Mouse (Mus musculus): Measurements from ENCODE around the gene Bcas2. TPM values are rescaled to one million over a fixed set of nuclear protein-coding genes. Genes with fewer than 3 reads are reported as not detected.
"Not testable (repeated sequence)": the region's sequence is repeated elsewhere in the genome, so short reads cannot be mapped to it uniquely, and the experiment has no call there.

Bcas2 gene
- polyA plus RNA-seq (2012; rRNA removed), result 18.9 and 19.7 TPM in 2 replicates

DNA sequence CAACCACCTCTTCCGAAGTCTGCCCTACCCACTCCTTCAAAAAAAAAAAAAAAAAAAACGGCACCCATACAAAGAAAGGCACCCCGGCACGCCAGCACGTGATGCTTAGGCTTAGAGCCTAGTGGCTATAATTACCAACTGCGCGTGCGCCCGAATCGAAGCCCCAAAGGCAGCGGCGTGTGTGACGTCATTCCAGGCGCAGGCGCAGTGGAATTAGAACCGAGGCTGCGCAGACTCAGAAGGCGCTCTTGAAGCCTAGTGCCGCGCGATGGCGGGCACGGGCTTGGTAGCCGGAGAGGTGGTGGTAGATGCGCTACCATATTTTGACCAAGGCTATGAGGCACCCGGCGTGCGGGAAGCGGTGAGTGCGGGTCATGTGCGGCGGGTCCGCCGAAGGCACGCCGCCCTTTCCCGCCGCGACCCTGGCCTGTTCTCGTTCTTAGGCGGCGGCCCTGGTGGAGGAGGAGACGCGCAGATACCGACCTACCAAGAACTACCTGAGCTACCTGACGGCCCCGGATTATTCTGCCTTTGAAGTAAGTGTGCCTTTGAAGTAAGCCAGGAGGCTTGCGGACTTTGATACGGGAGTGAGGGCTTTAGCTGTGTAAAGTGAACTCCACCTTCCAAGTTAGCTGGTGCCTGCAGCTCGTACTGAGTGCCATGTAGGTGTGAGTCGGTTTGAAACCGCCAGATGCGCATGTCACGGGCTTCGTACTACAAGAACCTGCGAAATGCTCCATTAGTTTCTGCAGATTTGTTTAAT, at the start of gene Bcas2:
Gene Bcas2 (plus strand): TSS at position 151 of the 763 bp plus-strand sequence.
- DNase-seq (ENCODE audit: low read depth, low spot score), result peak; percentile 98
- under 1% methylated on average over 56 of the region's 56 CpGs for WGBS

DNA sequence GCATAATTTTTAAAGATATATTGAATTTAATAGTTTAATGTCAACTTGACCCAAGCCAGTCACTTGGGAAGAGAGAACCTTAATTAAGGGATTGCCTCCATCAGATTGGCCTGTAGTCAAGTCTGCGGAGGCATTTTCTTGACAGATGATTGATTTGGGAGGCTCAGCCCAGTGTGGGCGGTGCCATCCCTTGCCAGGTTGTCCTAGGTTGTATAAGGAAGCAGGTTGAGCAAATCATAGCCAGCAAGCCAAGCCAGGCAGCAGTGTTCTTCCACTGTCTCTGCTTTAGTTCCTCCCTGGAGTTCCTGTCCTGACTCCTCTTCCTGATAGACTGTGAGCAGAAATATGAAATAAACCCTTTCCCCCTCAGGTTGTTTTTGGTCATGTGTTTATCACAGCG, 47.8 kb upstream of the Bcas2 start:
- DNase-seq (ENCODE audit: low read depth, low spot score), result no peak
- WGBS, result 80% methylated on average over 3 of the region's 3 CpGs

DNA sequence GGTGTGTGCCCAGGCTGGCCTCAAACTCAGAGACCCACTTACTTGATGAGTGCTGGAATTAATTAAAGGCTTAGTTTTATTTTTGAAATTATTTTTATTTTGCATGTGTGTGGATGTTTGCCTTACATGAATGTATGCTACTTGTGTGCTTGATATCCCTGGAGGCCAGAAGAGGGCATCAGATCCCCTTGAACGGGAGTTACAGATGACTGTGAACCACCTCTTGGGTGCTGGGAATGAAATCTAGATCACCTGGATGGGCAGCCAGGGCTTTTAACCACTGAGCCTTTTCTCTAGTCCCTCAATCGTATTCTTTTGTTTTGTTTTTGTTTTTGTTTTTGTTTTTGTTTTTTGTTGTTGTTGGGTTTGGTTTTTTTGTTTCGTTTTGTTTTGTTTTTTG, 45.3 kb upstream of the Bcas2 start:
- no peak for DNase-seq (ENCODE audit: low read depth, low spot score)

DNA sequence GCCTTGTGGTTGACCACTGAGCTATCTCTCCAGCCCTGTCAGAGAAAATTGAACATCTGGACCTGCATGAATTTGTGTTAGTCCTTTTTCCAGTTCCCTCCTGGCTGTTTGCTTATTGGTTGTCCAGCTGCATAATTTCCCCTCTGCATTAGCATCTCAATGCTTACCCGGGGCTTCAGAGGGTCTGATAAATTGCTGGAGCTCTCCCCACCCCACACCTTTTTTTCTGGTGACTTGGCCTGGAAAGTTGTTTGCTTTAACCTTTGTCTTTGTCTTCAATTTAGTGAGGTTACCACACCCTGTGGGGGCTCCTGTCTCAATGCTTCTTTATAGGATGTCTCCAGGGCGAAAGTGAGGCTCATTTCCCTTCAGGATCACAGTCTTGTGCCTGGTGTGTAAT, 44.3 kb upstream of the Bcas2 start:
- WGBS, result 56% methylated on average over 2 of the region's 2 CpGs
- DNase-seq (ENCODE audit: low read depth, low spot score), result no peak

More for the DNA sequence above, 45.3 kb upstream of the Bcas2 start:
- WGBS, result 95% methylated on average over 3 of the region's 3 CpGs

DNA sequence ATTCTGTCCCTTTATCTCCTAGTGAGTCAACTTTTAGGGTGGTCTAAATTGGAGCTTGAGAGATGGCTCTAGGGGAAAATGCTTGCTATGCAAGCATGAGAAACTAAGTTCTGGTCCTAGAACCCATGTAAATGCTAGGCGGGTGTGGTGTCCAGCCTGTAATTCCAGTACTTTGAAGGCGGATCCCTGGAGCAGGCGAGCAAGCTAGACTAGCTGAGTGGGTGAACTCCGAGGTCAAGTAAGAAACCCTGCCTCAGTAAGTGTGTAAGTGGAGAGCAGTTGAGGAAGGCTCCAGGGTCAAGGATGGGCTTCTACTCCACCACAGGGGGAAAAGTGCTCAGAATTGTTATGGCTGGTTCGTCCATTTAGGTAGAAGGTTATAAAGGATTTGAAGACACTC, 43.7 kb upstream of the Bcas2 start:
- WGBS, result 75% methylated on average over 5 of the region's 5 CpGs
- DNase-seq (ENCODE audit: low read depth, low spot score), result no peak

DNA sequence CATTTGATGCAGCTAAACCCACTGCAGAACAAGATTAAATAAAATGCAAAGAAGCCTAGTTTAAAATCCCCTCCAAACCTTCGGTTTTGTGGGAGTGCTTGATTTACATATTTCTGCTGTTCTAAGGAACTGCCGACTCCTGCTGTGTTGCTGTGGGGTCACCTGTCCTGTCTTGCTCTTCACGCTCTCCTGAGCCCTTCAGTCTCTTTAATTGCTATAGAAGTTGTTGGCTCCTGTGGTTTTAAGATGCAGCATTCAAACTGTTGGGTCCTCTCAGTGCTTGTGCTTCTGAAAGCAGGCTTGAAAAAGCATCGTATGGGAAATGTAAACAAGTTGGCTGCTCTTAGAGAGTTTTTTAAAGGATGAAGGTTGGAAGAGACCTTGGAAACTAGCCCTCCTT, 43.2 kb upstream of the Bcas2 start:
- DNase-seq (ENCODE audit: low read depth, low spot score), result no peak
- whole genome bisulfite sequencing, result 67% methylated on average over 4 of the region's 4 CpGs

DNA sequence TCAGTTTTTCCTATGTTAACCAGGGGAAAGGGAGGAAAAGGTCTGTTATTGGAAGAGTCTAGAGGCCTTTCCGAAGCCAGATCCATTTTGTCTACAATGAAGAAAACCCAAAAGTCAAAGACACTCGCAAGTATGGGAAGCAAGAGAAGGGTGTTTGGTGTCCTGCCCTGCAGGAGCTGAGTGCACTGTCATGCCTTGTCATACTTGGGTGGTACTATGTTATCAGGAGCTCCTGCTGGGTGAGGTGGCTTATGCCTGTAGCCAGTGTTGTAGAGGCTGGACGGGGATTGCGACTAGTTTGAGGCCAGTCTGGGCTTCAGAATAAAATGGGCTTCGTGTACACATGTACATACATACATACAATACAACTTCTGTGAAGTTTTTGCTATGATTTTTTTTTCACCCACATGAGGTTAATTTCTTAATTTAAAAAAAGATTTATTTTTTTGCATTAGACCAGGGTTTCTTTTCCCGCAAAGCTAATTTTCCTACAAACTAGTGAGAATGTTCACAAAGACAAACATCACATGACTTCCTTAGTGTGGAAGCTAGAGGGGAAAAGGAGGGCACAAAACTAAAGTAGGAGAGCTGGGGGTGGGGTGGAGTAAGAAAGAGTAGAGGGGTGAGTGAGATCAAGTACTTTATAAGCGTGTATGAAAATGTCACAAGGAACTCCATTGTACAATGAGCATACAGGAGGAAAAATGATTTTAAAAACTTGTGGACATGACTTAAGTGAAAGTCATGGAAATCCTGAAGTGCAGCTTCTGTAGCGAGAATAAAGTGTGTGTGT, 41.9 kb upstream of the Bcas2 start:
- no peak for DNase-seq (ENCODE audit: low read depth, low spot score)
- 81% methylated on average over 8 of the region's 8 CpGs for WGBS

DNA sequence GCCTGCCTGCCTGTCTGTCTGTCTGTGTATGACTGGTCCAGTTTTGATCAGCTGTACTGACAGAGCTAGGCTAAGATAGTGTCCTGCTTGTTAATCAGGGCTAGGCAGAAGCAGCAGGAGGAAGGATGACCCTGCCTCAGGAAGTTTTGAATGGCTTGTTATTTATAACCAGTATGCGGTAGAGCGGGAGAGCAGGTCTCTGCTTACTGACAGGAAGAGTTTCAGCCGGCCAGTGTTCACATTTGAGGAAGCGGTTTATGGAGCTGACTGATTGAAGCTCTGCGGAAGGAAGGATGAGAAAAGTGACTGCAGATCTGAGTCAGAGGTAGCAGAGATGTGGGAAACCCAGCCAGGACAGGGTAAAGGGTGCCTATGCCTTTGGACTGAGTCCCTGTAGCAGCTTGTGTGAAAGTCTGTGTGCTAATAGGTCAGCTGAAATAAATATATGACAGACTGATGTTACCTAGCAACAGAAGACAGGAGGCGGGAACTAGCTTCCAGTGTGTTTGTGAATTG, 41.2 kb upstream of the Bcas2 start:
- no peak for DNase-seq (ENCODE audit: low read depth, low spot score)
- 48% methylated on average over 6 of the region's 6 CpGs for WGBS

DNA sequence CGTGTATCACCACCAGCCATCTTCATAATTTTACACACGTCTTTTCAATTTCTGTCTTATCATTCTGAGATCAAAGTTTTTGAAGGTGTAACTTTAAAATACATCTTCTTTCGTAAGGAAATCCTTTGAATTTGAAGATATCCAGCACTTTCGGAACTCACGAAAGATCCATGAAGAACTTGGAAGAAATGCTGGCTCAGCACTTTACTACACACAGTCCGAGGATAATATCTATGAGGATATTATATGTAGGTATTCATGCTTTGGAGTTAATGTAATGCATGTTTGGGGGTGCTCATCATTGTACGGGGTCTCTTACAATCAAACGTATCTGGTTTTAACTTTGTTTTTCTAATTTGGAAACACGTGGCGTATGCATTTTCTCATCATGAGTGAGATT, 38.4 kb upstream of the Bcas2 start:
- 94% methylated on average over 10 of the region's 10 CpGs for WGBS
- DNase-seq (ENCODE audit: low read depth, low spot score), result no peak

DNA sequence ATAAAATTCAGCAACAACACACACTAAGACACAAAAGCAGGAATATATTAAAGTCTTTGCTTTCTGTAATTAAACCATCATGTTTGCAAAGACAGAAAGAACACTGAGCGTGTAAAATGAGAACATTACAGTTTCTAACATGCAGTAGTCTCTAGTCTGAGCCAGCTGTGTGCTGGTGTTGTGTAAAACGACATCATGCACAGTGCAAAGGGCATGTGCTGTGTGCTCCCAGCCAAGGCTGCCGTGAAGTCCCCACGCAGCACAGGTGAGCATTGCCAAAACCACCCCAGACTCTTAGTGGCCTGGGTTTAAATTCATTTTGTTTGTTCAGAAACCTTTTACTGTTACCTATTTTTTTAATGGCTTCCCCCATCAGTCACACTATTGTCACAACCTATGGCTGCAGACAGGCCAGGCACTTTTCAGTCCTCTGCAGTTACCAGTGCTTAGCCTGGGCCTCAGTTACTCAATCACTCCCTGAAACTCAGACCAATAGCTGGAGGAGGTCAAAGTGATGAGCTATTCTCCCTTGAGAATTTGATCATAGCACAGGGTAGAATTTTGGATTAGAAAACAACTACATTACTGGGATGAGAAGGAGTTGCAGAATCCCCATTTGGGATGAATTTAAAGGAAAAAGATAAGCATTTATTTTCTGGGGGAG, 34.9 kb upstream of the Bcas2 start:
- WGBS, result 56% methylated on average over 4 of the region's 4 CpGs

DNA sequence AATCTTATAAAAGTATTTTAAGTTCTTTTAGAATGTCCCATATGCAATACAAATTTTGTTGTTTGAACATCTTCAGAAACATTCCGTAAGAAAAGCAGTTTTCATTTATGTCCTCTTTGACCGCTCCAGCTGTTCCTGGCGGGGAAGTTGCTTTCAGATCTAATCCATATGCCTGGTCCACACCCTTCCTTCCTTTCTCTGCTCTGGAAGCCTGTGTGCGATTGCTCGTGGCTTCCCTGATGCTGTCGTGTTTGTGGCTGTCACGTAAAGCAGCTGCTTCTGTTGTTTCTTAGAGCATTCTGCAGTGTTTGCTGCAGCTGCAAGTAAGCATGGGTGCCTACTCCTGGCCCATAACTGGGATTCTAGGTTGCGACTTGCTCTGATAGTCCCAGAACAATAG, 32.4 kb upstream of the Bcas2 start:
- 69% methylated on average over 8 of the region's 8 CpGs for WGBS
- no peak for DNase-seq (ENCODE audit: low read depth, low spot score)

More for the DNA sequence above, 34.9 kb upstream of the Bcas2 start:
- no peak for DNase-seq (ENCODE audit: low read depth, low spot score)

DNA sequence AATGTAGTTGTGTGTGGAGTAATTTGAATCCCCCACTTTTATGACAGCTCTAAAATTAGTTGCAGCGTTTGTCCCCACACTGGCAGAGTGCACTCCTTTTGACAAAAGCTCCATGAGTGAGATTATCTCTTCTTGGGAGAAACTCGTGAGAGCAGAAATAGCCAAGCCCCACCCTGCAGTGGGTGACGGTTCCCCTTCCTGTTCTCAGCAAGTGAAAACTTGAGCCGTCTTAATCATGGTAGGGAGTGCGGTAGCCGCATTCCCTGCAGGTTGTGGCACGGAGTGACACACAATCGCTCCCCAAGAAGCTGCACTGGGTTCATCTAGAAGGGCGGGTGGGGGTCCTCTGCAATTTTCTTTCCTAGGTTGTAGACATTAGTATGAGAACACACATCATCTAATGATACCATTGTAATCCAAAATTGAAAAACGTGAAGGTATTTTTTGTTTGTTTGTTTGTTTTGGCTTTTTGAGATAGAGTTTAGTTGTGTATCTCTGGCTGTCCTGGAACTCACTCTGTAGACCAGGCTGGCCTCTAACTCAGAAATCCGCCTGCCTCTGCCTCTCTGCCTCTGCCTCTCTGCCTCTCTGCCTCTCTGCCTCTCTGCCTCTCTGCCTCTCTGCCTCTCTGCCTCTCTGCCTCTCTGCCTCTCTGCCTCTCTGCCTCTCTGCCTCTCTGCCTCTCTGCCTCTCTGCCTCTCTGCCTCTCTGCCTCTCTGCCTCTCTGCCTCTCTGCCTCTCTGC, 31.2 kb upstream of the Bcas2 start:
- WGBS, result 49% methylated on average over 11 of the region's 11 CpGs
- DNase-seq (ENCODE audit: low read depth, low spot score), result not testable (repeated sequence)

DNA sequence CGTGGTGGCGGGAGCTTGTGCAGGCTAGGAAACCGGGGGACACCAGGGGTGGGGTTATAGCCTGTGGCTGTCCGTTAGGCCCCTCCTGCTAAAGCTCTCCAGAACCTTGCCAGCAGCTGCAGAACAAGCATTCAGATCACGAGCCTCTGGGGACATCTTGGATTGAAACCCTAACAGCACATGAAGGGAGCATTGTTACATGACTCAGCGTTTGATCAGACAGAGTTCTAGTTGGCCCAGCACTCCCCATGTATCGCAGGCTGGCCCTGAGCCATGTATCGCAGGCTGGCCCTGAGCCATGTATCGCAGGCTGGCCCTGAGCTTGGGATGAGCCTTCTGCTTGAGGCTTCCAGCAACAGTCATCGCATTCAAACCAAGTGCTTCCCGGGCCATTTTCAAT, 30.2 kb upstream of the Bcas2 start:
- WGBS, result 75% methylated on average over 11 of the region's 11 CpGs
- DNase-seq (ENCODE audit: low read depth, low spot score), result no peak

DNA sequence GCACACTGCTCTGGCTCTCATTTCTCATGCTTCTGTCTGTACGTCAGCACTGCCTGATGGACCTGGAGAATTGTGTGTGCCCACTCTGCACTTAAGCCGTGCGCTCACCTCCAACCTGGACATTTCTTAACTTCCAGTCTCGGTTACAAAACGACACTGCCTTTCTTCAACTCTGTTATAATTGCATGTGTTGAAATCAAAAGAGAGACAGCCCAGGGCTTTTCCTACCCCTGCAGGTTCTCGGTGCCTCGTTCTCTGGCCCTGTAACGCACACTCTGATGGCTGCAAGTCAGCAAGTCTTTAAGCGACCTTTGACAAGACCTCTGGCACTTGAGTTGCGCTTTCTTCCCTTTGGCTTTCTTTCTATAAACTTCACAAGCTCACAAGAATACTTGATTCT, 29.1 kb upstream of the Bcas2 start:
- WGBS, result 90% methylated on average over 10 of the region's 10 CpGs
- no peak for DNase-seq (ENCODE audit: low read depth, low spot score)

DNA sequence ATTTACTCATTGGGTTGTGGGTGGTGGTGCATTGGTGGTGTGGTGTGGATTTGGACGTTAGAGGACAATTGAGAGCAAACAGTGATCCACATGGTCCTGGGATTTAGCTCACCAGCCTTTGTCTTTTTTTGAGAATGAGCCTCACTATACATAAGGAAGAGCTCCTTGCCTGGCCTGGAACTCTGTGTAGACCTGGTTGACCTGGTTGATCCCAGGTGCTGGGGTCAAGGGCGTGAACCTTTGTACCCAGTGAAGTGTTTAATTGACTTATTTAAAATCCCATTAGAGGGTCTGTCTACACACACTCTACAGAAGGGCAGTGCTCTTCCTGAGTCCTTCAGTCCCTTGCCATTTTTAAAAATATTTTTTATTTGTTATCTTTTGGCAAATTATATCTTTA, 26.1 kb upstream of the Bcas2 start:
- WGBS, result 86% methylated on average over 2 of the region's 2 CpGs
- no peak for DNase-seq (ENCODE audit: low read depth, low spot score)

DNA sequence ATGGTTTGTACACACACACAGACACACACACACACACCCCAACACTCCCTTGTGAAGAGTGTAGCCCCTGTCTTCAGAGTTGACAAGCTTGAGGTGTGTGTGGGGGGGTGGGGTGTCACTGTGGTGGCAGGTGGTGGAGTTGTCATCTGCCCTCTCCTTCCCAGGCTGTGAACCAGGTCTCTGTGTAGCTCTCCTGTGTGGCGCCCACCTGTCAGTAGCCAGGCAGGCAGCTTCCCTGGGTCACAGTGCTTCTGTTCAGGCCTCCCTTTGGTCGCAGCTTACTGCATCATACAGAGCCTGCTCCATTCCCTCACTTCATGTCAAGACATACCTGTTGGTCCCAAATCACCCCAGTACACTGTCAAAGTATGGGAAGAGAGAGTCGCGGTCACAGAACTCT, 25.7 kb upstream of the Bcas2 start:
- no peak for DNase-seq (ENCODE audit: low read depth, low spot score)
- 86% methylated on average over 4 of the region's 4 CpGs for WGBS

DNA sequence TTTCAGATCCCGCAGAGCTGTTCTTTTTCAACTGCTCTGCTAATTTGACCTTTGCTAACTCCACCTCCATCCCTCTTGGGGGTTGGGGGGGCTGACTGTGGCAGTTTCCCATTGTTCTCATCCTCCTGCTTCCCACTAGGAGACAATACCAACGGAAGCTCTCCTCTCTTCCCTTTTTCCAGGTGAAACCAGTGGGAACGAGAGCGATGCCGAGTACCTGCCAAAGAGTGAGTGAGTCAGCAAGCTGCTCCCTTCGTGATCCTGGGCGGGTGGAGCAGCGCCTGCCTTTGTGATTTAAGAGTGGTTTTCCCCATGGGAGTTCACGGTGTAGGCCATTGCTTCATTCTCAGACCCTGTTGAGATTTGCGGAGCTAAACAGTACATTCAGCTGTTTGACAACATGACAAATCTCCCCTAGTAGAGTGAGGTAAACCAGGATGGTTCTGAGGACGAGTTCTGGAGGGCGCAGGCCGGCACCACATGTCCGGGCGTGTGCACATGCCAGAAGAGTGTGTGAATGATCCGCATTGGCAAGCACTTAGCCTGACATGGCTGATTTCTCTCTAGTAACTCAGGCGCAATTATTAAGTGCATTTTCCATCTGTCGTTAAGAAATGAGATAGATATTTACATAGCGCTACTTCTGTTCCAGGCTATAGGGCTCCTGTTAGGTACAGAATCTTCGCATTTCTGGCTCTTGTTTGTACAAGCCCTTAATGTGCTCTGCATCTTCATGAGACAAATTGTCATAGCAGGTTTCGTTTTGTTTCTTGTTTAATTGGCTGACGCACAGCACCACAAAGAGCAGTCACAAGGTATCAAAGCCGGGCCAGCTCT, 24.9 kb upstream of the Bcas2 start:
- DNase-seq (ENCODE audit: low read depth, low spot score), result no peak
- 83% methylated on average over 23 of the region's 23 CpGs for WGBS

DNA sequence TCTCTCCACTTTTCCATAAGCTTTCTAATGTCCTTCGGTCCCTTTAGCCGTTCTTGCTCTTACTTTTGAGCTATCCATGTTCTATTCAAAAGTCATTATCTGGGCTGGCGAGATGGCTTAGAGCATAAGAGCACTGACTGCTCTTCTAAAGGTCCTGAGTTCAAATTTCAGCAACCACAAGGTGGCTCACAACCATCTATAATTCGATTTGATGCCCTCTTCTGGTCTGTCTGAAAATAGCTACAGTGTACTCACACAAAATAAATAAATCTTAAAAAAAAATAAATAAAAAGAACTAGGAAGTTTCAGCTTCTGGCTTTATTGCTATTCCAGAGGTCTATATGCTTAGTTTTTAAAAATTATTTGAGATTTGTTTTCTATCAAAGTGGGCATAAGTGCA, 23.7 kb upstream of the Bcas2 start:
- no peak for DNase-seq (ENCODE audit: low read depth, low spot score)
- WGBS, result 85% methylated on average over 4 of the region's 4 CpGs

DNA sequence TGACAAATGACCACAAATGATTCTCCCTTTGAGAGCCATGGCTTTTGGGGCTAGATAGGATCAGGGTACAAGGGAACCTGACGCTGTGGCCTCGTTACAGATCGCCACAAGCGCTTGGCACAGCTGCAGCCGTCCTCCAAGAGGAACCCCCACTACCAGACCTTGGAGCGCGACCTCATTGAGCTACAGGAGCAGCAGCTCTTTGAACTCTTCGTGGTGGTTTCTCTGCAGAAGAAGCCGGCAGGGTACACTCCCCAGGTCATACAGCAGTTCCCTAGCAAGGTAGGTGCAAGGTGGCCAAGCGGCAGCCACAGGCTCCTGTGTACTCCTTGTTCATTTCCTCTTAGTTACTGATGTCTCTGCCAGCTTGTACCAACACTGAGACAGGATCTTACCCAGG, 22.5 kb upstream of the Bcas2 start:
- 92% methylated on average over 10 of the region's 10 CpGs for WGBS
- DNase-seq (ENCODE audit: low read depth, low spot score), result no peak

All from large intestine, adult 2 months (tissue).